Mouse (Mus musculus) kidney, postnatal 25 days (tissue): ENCODE measurements around the gene Clca3a1.

ENCODE experiments used
- DNase-seq, 2 experiments: peaks; one replicate each; pipeline ENCODE4 v3.0.0; 2021; ENCODE audit warnings: mixed read lengths in 2 of 2

Gene Clca3a1

DNA sequence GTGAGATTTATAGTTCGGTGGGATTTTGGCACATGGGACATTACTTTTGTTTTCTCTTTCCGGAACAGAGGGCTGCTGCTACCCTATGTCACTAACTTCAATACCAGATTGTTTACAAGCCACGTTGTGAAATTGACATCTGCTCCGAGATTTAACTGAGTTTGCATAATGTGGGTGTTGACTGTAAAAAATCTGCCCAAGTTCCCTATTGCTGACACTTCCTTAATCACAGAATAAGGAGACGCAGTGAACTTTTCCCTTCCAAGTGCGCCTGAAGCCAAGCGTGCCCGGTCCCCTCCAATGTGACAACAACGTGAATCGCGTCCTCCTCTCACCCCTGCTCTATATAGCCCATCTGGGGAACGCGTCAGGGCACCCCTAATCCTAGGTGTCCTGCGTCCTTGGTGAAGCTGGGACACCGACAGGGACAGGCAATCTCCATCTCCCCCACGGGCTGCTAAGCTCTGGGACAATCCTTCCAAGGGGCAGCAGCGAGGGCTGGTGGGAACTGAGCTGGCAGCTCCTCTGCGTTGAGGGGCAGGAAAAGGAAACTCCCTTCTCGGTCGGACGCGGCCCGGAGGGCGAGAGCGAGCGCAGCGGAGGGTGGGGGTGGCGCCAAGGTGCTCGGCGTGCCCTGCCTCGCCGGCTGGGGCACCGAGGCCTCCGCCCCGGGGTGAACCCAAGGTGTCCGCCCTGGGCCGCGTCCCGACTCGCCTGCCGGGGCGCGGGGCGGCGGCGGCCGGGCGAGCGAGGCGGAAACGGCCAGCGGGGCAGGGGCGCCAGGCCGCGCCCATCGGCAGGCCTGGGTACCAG lies 41.5 kb downstream of the Clca3a1 start:
- peak; percentile 57 to 82 for DNase-seq

DNA sequence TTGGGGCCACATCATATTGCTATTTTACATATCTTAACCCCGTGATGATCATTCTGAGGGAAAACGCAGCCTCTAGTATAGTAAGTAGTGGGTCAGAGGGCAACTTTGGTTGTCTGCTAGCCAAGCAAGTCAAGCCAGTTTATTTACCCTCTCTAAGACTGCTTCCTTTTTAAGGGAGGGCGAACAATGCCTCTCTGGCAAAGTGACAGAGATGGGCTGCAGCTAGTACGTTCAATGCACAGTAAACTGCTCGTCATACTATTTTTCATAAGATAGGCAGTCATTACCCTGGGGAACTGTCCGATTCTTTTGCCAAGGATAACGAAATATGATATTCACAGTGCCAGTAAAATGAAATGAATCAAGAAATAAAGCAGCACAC lies 42.1 kb downstream of the Clca3a1 start:
- DNase-seq, result peak; percentile 62 to 64

DNA sequence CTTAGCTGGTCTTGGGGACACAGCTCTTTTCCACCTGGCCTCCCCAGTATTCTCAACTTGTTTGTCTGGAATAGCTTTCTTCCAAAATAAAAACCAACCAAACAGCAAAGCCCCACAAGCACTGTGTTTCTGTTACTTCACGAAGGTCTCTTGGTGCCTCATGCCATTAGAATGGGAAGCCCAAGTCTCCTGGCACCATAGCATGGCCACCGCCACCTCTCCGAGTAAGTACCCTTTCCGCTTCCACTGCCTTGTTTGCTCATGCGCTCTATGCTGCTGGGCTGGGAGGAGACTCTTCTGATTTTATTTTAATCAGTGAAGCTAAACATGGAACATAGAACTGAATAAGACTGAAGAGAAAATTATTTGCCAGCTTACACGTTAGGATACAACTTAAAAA lies 42.9 kb downstream of the Clca3a1 start:
- no peak for DNase-seq

DNA sequence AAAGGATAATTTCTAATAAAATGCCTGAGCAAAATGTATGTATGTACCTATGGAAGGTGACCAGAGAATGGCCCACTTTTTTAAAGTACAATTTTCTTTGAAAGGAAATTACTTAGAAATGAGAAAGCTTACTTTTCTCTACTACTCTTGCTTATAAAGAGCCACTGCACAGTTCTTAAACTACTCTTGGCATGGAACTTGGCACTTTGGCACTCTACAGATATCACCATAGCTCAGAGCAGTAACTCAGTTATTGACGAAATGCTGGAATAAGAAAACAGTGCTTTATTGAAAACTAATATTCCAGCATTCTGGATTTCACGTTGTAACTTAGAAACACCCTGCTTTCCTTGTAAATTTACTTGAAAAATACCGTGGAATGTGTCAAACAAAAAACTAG lies 43.7 kb downstream of the Clca3a1 start:
- DNase-seq, result peak in 1 of 2 experiments; percentile 12

DNA sequence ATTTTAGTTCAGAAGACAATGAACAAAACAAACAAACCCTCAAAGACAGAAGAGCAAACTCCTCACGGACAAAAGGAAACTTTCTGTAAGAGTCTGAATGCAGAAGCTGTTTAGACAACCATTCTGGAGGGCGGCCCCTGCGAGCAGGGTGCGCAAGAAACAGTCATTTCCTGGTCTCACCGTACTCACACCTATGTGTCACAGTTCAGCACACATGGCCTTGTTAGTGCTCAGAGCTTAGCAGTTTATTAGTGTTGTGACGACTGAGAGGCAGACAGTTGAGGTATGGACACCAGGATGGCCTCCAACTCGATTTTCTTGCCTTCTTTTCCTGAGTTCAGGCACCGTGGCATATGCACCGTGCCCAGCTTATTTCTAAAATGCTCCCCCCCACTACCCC lies 44.9 kb downstream of the Clca3a1 start:
- peak in 1 of 2 experiments; percentile 10 for DNase-seq

DNA sequence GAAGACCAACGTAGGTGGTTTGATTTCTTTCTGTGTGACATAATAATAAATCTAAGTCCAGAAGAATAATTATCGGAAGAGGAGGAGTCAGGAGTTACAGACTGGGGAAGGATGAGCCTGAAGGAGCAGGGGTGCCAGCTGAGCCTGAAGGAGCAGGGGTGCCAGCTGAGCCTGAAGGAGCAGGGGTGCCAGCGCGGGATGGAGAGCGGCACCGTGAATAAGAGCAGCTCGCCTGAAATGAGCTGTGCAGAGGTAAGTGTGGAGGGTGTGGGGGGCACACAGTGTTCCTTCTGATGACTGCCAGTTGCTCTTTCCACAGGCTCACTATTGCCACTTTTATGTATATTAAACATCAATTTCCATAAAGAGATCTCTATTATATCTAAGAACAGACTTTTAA lies 45.7 kb downstream of the Clca3a1 start:
- DNase-seq, result no peak

- DNase-seq, result no peak
Measured at GRCm38 (mm10) chr3:144714606-144715005, 46.2 kb downstream of the Clca3a1 start.

- DNase-seq, result peak; percentile 47 to 83
Measured at GRCm38 (mm10) chr3:144714126-144714525, 46.7 kb downstream of the Clca3a1 start.

- DNase-seq, result no peak
Measured at GRCm38 (mm10) chr3:144711607-144712206, 49.1 kb downstream of the Clca3a1 start.

DNA sequence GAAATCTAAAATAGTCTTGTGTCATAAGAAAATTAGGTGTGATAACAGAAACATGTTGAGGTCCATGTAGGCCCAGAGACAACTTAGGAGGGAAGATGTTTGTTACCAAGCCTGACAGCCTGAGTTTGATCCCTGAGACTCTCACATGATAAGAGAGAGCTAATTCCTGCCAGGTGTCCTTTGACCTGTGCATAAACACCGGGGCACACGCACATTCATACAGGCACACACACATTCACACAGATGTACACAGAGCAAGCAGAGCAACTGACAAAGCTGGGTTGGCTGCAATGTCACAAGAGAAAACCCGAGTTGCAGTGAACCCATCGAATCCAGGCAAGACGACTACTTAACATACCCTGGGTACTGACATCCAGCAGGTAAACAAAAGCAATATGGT lies 52.2 kb downstream of the Clca3a1 start:
- DNase-seq, result no peak

- no peak for DNase-seq
Measured at GRCm38 (mm10) chr3:144703959-144704358, 56.8 kb downstream of the Clca3a1 start.

- no peak for DNase-seq
Measured at GRCm38 (mm10) chr3:144698790-144699433, 61.9 kb downstream of the Clca3a1 start.

GRCm38 (mm10) chr3:144697942-144698341 lies 62.8 kb downstream of the Clca3a1 start:
- DNase-seq, result no peak

- no peak for DNase-seq
Measured at GRCm38 (mm10) chr3:144697154-144697553, 63.6 kb downstream of the Clca3a1 start.

- DNase-seq, result no peak
Measured at GRCm38 (mm10) chr3:144694941-144695340, 65.8 kb downstream of the Clca3a1 start.

DNA sequence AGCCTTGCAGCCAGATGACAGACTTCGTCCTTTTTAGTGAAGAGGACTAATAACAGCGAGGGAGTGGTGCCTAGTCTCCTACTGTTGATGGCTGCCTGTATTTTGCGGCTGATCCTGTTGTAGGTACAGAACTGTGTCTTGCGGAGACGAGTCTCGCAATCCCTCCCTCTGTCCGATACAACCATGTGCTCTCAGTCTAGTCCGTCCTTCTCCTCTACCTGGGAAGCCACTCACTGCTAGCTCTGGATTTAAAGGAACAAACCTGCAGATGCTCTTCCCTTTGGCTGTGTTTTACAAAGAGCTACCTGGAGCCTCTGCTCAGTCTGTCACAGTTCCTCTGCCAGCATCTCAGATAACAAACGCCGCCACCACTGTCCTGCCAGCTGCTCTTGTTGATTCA lies 66.7 kb downstream of the Clca3a1 start:
- DNase-seq, result no peak

GRCm38 (mm10) chr3:144692052-144692451 lies 68.7 kb downstream of the Clca3a1 start:
- DNase-seq, result no peak

DNA sequence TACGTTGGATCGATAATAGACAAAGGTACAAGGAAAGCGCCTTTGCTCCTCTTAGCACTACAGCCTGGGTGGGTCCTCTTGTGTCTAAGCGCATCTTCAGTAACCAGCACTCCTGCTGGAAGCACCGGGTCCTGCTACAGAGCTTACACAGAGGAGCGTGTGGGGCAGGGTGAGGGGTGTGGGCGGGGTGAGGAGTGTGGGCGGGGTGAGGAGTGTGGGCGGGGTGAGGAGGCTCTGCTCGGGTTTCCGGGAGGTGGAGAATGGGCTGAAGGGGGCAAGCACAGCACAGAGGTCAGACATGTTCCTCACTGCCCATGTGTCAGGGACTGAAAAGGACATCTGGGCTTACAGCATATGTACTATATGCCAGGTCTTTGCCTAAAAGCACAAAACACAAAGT lies 71.5 kb downstream of the Clca3a1 start:
- DNase-seq, result peak; percentile 39 to 68

DNA sequence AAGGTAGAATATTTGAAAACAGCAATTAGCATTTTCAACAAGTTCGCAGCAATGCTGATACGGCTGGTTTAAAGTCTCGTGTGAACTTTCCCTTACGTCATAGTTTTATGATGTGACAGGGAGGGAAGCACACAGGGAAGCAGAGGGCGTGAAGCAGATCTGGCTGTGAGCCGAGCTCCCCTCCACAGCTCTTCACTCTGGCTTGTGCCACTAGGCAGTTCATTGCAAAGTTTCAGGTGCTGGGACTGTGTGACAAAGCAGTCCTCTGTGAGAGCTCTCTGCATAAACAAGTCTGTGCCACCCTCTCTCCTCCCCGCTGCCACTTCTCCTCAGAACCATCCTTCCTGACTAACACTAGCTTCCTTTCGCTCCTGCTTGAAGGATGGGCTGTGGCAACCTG lies 72.5 kb downstream of the Clca3a1 start:
- DNase-seq, result peak in 1 of 2 experiments; percentile 47

- DNase-seq, result no peak
Measured at GRCm38 (mm10) chr3:144687618-144688017, 73.2 kb downstream of the Clca3a1 start.

DNA sequence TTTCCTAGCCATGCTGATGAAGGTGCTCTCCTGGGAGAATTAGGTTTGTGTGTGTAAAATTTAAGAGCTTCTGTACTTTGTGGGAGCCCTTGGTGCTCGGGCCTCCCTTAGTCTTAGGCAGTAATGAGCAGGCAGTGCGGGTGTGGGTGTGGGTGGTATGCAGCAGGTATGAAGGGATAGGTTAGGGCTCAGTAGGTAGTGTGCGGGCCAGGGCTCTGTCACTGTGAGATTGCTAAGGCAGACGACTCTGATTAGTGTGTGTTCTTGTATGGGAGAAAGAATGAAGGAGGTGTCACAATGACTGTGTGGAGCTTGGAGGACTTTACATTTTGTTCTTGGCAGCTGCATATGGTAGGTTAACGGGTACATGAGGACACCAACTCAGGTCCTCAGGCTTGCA lies 74.6 kb downstream of the Clca3a1 start:
- DNase-seq, result no peak

GRCm38 (mm10) chr3:144683136-144683814 lies 77.5 kb downstream of the Clca3a1 start:
- DNase-seq, result no peak

GRCm38 (mm10) chr3:144681542-144681941 lies 79.2 kb downstream of the Clca3a1 start:
- DNase-seq, result no peak
